Mouse (Mus musculus) heart, adult 9 months (tissue): ENCODE results near the gene Tmem151b.
A peak's percentile ranks its signal among the peaks of the same experiment; 100 is the strongest.

ENCODE experiments used
- DNase-seq, 2 experiments: peaks; one replicate each; pipeline ENCODE4 v3.0.0; 2022; ENCODE audit warnings: low spot score in 2 of 2

Tmem151b gene

DNA sequence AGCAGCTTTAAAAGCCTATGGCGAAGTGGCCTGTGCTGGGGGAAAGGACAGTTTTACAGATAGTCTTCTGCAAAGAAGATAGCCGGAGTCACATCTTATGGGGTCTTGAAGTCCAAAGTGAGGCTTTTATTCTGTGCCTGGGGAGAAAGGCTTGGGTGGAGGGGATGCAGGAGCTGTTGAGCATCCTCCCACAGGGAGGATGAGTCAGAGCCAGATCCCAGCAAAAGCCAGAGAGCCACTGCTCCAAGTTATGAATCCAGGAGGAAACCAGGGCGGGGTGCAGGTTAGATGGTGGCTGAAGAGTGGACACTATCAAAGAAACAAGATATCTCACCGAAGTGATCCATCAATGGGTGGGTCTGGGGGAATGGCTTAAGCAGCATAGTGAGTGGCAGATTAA lies 37.7 kb downstream of the Tmem151b start:
- no peak for DNase-seq

DNA sequence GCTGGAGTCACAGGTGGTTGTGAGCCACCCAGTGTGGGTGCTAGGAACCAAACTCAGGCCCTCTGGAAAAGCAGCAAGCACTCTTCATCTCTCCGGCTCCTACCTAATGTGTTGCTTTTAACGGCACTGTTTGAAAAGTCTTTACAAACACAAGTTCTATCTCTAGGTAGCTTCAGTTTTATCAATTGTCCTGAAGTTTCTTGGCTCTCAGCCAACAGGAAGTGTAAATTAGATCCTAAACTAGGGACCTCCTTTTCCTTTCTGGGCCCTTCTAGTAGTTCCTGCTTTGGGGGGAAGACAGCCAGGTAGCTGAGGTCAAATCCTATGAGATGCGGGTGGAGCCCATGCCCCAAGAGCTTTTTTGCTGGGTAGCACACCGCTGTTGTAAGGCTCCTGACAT lies 38.6 kb downstream of the Tmem151b start:
- no peak for DNase-seq

DNA sequence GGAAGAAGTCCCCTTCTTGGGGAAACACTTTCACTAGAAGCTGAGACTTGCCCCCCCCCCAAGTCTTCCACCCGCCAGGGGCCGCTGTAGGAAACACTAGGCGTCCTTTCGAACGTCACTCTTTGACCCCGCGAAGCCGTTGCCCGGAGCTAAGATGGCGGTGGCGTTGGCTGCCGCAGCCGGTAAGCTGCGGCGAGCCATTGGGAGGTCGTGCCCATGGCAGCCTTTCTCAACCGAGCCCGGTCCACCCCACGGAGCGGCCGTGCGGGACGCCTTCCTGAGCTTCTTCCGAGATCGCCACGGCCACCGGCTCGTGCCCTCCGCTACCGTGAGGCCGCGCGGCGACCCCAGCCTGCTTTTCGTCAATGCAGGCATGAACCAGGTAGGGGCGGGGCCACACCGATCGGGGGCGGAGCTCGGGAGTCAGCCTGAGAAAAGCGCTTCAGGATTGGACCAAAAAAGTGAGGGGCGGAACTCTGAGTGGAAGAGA lies 42.7 kb downstream of the Tmem151b start, which contains the start of gene Aars2:
Aars2 (plus strand) TSS at position 142 of the 490 bp plus-strand sequence.
- peak; percentile 86 to 92 for DNase-seq

DNA sequence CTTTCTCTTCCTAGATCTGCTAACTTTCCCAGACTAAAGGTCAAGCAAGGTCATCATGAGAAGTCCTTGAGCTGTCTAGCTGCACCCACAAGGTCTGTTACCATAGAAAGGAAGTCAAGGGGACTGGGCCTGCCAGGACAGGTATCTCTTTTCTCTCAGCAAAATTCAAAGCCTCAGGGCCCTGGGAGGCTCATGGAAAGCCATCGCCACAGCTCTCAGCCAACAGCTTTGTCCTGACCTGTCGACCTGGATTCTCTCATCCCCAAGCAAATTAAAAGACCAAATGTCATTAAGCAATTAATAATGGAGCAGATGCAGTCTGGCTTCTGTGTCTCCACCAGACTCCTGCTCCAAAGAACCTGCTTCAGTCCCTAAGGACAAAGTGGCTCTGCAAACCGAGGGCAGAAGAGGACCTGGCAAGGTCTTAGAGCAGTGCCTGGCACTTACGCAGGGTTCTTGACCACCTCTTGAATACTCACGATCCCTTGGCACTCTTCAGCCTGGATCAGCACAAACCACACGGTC lies 43.5 kb downstream of the Tmem151b start:
- no peak for DNase-seq

DNA sequence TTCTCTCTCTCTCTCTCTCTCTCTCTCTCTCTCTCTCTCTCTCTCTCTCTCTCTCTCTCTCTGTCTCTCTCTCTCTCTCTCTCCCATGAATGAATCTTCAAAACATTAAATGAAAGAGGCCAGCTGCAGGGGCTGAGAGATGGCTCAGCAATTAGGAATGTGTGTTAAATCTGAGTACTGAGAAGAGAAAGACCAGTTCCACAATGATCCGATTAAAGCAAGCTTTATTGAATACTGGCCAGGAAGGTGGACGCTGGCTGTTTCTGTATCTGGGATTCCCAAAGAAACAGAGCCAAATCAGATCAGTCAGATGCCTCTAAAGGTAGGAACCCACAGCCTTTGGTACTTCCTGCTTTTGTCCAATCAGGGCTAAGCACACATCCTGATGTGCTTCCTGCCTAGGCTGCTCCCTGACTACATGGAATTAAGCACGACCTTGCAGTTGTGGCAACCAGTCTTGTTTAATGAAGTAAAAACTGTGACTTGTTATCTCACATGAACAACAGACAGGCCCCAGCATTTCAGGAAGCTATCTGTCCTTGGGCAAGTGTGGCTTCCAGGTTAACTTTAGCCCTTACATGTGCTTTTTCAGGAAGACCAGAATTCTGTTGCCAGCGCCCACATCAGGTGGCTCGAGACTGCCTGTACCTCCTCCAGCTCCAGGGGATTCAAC lies 46.0 kb downstream of the Tmem151b start:
- peak in 1 of 2 experiments; percentile 24 for DNase-seq

DNA sequence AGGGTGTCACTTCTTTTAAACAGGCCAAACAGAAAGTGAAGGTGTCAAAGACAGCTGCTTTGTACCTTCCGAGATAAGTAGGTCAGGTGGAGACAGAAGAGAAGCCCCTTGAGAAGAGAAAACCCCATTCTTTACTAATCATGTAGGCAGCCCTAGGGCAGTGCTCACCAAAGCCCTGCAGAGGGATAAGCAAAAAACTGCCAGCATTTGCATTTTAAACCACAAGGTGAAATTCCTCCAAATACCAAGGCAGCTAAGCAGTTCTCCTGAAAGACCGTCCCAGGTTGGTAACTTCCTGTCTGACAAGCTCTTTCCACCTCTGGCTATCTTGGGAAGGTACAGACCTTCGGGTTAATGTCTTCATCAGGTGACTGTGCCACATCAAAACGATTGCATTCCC lies 47.2 kb downstream of the Tmem151b start:
- no peak for DNase-seq

DNA sequence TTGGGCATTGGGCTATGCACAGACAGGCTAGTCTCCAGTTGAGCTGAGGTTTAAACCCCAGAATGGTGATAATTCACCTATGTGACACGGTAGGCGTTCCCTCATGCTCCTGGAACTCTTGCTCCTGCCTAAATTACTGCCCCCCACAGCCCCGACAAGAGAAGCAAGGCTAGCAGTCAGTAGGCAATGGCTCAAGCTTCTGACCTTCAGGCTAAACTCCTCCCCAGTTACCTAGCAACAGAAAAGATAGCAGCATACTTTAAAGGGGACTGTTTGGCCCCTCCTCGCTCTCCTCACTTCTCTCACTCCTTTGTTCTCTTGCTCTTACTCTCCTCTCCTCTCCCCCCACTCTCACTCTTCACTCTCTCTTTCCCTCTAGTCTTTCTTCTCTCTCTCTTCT lies 48.5 kb downstream of the Tmem151b start:
- no peak for DNase-seq

DNA sequence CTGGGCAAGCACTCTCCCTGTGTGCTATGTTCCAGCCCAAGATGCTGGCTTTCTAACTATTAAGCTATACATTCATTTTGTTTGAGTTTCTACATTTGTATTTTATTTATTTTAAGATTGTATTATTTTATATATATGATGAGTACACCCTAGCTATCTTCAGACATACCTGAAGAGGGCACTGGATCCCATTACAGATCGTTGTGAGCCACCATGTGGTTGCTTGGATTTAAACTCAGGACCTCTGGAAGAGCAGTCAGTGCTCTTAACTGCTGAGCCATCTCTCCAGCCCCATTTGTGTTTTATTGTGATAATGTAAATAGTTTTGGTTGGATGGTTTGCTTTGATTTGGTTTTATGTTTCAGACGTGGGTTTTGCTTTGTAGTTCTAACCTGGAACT lies 50.0 kb downstream of the Tmem151b start:
- no peak for DNase-seq

DNA sequence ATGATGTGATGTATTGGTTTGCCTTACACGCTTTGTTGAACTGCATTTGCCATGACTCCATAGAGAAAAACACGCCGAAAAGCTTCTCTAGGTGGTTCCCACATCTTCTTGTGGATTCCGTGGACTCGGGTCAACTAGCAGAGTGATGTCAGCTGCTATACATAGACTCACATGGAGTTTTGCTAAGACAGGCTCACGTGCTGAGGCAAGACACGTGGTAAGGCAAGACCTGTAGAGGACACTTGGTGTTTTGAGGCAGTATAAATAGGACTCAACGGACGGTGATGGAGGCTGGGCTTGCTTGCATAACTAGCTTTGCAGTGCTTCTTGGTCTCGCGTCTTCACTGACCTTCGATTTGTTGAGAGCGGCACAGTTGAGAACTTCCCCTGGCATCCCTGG lies 51.1 kb downstream of the Tmem151b start:
- DNase-seq: peak in 1 of 2 experiments; percentile 16

DNA sequence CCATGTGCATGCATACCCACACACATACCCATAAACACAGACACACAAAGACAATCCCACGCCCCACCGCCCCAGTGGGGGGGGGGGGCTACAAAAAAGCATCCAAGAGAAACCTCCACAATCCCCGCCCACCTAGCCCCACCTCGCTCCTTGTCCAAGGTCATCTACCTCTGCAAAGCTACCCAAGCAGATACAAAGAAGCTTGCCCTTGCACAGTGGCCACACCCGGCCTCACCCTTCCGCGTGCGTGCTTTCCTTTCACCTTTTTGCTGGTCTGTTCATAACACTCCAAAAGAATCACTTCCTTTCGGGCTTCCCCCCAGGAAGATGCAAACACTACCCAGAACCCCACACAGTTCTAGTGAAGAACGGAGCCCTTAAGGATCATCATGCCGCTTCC lies 54.1 kb downstream of the Tmem151b start:
- no peak for DNase-seq
